Mouse (Mus musculus) c-Kit-positive CD71-positive TER-119-negative erythroid progenitor cells, embryonic 14.5 days (primary cell): ENCODE measurements around the gene Pskh1.

Source experiments
- DNase-seq: peaks from one replicate; pipeline ENCODE4 v3.0.0-alpha.2; 2013; ENCODE audit warnings: low read depth

Gene Pskh1

DNA sequence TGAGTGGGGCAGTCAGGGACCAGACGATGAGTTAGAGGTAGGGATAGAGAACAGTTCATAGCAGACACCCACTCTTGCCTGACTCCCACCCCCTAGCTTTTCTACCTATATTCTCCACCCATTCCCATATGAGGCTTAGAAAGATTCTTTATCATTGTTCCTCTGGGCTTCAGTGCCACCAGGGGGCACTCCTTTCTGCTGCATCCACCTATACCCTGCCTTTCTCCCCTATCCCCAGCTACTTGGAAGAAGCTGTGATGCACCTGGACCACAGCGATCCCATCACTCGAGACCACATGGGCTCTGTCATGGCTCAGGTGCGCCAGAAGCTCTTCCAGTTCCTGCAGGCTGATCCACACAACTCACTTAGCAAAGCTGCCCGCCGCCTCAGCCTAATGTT is 7.8 kb upstream of the Pskh1 start:
- no peak for DNase-seq

DNA sequence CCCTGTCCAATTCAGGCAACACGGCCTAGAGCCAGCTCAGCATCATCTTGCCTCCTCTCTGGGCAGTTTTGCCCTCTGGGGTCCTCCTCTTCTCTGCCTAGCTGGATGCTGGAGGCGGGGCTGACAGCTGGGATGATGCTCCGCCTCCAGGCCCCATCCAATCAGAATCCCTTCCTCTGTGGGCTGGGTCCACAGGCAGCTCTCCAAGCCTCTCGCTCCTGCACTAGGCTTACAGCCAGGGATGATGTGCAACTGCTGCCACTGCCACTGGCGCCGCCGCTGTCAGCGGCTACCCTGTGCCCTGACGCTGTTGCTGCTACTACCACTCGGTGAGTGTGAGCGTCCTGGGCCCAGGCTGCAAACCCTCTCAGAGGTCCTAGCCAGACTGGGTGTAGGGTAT is 6.9 kb upstream of the Pskh1 start, which contains the start of gene Nrn1l:
Gene Nrn1l, plus strand, starts transcription at position 229 of the 400 bp plus-strand sequence.
- DNase-seq = no peak

DNA sequence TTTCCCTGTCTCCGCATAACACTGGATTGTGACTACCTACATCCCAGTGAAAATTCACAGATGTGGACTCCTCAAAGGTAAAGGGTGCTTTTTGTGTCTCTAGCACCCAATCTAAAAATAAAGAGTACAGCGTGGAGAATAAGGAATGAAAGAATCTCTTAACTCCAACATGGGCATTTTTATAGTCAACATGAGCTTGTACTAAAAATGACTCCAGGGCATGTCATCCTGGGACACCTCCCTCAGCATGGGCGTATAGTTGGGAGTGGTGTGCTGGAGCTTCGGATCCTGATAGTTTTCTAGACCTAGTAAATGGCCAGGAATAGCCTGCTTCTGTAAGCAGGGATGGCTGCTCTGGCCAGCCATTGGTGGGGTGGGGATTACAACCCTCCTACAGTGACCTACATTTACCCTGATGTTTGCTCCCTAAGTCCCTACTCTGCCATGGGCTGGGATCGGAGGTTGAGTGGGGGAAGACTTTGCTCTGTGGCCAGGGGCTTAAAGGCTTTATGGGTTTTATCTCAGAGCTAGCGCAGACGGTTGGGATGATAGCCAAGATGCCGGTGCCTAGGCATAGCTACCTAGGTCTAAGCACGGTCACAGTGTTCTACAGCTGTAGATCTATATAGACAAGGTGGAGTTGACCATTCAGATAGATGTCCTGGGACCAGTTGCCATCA is 2.3 kb upstream of the Pskh1 start:
- DNase-seq = no peak

DNA sequence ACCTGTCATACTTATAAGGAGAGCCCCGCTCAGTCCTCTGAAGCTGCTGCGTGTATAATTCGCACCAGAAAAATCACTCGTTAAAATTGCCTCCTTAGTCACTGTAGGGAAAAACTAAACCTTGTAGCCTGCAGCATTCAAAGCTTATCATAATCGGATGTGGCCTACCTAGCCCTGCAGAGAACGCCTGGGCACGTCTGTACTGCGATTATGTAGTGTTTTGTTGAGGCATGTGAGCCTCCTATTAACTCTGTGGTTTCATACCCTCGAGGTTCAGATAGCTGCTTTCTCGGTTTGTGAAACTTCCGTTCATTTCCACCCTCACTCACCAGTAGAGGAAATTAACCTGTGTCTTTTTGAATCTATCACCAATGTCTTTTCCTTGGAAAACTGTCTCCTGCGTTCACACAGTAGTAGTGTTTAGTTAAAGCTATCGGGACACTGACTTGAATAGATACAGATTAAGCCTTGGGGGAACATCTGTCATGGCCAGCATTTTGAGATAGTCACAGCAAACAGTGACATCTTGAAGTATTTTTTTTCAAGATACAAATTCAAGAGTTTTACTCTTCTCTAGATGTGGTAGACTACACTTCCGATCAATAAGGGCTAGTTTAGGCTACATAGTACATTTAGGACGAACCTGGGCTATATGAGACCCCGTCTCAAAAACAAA is 838 bp downstream of the Pskh1 start:
- DNase-seq = peak; percentile 54

DNA sequence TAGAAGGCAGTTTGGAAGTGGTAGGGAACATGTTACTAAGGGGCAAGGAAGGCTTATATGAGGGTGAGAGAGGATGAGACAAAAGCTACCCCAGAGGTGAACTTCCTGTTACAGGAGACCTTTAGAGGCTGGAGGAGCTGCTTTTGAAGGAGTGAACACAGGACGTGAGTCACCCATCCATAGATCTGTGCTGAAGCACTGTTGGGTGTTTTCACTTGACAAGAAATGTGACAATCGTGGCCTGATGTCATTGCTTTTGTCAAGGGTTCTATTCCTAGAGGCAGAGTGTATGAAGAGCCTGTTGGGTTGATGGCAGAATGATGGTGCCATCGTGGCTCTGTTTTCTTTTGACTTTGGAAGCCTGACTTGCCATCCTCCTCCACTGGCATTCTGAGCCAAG is 19.1 kb downstream of the Pskh1 start:
- DNase-seq = no peak

DNA sequence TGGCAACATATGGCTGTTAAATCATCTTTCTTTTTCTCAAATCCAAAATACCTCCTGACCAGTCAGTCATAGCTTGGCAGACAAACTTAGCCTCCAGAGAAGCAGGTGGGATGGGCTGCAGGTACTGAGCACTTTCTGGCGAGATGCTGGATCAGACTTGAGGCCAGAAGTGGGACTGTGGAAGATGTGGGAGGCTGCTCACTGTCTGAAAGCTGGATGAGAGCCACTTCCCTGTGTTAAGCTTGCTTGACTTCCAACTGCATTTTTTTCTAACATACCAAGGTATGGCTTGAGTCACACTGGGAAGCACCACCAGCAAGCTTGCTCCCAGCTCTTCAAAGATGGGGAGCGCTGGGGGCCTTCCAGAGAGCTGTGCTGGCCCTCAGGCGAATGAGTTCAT is 24.9 kb downstream of the Pskh1 start:
- no peak for DNase-seq

DNA sequence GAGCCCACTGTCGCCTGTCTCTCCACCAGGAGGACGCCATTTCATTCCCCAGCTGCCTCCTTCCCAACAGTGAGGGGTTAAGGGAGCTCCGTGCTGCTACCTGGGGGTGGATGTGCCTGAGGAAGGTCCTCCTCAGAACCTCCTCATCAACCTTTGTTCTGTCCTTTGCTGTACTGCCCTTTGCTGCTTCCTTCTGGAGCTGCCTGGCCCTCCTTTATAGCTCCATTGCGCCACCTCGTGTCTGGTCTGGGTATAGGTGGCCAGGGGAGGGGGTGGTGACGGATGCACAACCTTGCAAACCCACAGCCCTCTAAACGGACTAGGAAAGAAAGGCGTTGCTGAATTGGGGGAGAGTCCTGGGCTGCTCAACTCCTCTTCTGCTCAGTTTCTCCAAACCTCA is 30.4 kb downstream of the Pskh1 start:
- peak; percentile 67 for DNase-seq

DNA sequence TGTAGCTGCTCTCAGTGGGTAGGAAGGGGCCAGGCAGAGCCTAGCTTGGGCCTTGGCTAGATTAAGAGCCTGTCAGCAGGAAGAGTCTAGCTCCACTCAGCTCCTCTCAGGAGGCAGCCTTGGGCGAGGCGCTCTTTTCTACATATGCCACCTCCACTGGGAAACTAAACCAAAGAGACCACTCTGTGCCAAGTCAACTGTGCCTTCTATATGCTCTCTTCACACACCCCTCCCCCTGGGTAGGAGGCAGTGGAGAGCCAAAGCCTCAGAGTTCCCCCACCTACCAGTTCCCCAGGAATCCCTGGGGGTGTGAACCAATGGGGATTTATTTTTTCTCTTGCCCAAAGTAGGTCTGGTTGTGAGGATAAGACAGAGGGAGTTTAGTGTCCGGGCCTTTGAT is 31.0 kb downstream of the Pskh1 start:
- DNase-seq = no peak

DNA sequence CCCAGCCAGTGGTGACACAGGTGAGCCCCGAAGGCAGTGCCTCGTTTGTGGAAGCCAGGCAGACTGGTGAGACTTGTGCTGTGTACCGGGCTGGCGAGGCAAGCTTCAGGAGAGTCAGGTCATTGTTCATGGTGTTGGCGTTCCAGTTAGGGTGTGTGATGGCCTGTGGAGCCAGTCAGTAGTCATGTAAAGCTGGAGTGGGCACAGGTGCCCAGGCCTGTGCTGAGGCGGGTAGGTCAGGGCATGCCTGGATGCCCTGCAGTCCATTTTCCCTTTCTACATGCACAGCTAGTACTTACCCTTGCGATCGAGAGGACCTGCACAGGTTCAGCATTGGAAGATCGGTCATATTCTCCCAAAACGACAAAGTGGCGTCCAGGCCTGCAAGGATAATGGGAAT is 32.3 kb downstream of the Pskh1 start:
- no peak for DNase-seq

DNA sequence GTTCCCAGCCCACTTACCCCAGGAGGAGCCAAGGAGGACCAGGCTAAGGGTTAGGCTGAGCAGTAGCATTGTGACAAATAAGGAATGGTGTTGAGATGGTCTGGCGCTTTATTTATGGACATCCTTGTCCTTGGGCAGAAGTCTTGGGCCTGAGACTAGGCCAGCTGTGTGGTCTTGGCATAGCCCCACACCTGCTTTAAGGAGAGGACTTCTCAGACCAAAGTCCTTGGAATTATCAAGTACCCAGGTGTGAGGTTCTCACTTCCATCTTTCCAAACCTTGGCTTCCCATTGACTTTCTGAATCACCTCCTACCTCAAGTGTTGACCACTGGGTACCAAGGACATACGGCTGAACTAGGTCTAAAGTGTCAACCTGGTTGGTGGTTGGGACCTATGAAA is 33.5 kb downstream of the Pskh1 start, which contains the start of gene Ctrl:
Gene Ctrl, minus strand, starts transcription at position 101 of the 400 bp plus-strand sequence.
- no peak for DNase-seq

DNA sequence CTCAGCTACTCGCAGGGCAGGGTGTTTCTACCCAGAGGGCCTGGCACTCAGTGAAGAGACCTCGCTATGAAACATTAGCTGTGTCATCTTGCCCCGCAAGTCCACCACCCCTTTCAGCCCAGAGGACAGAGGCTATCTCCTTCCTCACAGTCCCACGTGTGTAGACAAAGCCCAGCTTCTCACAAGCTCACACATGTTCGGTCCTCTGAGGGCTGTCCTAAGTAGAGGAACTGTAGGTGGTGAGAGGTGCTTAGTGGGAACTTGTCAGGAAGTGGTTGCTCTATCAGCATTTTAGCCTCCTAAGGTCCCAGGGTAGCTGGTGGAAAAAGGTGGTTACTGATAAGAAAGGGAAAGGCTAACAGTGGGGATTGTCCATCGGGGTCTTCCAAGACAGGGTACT is 34.9 kb downstream of the Pskh1 start:
- DNase-seq = peak; percentile 20

DNA sequence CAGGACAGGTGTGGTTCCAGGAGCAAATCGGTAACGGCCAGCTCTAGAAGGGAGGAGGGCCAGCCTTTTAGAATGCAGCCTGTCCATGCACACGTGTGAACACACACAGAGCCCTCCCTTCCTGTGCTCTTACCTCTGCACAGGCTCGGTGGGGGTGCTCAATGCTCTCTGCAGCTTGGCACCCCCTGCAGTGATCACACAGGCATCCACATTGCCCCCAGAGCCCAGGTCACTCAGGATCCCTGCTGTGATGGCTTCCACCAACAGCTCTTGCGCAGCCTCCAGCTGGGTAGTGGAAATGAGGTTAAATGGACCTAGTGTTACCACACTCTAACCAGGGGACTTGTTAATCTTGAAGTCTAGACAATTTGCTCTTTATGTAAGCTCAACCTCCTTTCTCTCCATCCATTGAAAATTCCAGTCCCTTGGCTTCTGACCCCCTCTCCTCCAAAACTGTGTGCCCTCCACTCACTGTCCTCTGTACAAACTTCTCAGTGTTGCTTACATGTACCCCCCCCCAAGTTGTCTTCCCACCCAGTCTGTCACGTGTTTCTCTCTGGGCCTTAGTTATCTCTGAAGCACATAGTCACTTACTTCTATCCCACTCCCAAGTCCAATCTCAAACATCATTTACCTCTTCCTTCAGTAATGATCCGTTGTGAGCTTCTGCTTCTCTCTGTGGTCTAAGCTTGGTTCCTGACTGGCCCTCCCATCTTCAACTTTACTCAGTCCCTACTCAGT is 35.8 kb downstream of the Pskh1 start:
- peak; percentile 15 for DNase-seq

DNA sequence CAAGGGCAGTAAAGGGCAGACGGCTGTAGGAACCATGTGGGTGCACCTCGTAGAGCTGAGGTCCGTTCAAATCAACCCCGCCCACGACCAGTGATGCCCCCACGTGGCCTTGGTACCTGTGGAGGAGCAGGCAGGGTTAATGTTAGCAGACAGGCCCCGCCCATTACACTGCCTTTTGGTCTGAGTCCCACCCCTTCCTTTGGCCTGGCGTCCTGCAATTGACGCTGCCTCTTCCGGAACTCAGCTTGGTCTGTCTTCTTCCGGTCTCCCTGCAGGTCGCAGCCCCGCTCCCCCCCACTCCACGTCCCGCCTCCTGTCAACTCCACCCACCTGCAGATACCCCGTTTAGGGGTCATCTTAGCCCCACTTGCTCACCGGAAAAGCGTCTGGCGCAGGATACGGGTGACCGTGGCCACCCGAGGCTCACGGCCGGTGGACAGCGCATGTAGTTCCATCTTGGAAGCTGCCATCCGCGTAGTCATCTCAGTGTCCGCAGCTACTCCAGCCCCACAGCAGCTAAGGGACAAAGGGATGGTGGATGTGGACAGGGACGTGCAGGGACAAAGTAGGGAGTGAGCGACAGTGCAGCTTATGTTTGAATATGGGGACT is 36.7 kb downstream of the Pskh1 start:
- DNase-seq = peak; percentile 75

DNA sequence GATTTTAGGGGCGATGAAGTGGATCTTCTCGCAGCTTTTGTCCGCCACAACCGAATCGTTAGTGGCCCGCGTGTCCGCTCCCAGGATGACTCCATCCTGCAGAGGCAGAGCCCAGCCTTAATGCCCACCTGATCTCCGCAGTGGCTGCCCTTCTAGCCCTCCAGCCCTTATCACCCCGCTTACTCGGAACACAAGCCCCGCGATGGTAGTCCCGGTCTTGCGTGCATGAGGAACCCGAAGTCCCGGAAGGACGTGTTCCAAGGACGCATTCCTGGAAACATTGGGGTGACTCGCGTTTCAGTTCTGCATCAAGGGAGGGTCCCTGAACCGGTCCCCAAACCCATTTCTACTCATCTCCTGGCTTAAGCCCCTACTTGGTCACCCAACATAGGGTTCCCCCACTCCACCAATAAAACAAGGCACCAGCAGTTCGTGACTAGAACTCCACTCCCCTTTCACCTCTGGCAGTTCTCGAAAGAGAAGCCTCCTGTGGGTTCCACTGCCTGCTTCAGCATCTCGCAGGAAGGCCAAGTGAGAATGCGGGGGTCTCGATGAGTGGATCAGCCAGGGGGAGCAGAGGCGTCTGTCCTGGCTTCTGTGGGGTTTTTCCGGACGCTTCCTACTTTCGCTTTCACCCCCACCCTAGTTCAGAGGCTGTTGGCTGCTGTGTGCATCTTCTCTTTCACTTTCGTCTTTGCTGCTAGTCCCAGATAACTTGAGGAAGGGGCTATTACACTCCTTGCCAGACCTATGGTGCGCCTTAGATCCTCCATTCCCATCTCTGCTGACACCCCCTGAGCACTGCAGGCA is 37.5 kb downstream of the Pskh1 start:
- peak; percentile 44 for DNase-seq

DNA sequence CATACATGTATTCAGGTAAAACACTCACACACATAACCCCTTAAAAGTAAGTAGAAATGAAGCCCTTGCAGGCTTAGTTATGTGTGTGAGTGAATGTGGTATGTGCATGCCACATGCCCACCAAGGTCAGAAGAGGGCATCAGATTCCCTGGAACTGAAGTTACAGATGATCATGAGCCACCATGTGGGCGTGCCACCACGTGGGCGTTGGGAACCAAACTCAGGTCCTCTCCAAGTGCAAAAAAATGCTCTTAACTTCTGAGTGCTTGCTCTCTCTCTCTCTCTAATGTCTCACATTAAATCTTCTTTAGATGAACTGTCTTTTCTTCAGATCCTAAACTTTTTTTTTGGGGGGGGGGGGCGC is 38.0 kb downstream of the Pskh1 start, which contains the start of gene Psmb10:
Gene Psmb10, minus strand, starts transcription at position 139 of the 364 bp plus-strand sequence.
- DNase-seq = peak; percentile 67

DNA sequence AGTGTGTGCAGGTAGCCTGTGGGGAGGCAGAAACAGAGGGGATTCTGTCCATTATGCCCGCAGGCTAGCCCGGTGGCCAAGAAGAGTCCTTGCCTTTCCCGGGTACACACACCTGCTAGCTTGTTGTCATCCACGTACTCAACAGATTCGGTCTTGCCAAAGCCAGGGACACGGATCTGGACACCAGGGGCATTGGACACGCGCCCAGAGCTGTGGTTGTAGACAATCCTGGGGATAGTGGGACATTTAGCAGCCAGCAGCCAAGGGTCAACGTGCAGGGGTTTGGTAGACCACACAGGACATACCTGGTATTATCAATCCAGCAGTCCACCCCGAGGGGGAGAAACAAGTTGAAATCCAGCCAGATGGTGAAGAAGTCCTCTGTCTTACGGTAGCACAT is 41.8 kb downstream of the Pskh1 start:
- DNase-seq = no peak

DNA sequence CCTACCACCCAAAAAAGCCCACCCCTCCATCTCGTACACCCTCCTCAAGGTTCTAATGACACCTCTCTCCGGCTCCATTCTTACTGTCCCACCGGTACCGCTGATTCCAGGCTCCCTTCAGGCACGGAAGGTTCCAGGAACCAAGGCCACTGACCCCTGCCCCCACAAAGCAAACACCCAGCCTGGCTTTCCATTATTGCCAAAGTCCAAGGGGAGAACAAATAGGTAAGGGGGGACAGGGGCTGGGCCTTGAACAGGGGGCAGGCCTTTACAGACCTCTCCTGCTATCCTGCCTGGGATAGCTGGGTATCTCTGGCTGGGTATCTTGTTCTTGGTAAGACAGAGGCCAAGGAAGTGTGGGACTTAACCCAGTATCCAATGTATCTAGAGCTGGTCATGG is 42.3 kb downstream of the Pskh1 start:
- DNase-seq = no peak

DNA sequence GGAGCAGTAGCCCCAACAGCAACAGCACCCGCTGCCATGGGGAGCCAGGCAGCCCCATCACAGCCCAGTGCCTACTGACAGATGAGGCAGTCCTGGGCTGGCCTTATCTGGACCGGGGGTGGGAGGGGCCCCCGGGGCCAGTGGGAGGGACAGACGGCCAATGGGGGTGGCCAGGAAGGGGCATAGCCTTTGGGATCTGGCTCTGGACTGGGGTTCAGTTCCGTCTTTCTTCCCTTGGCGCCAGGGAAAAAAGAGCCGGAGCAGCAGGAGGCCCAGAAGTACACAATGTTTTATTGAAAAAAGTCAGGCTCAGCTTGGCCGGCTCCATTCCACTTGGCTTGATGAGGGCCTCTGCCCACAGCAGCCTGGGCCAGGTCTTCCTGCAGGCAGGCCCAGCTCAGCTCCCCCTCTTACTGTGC is 43.1 kb downstream of the Pskh1 start, which contains the start of gene Lcat:
Gene Lcat, minus strand, starts transcription at position 62 of the 419 bp plus-strand sequence.
- DNase-seq = no peak

DNA sequence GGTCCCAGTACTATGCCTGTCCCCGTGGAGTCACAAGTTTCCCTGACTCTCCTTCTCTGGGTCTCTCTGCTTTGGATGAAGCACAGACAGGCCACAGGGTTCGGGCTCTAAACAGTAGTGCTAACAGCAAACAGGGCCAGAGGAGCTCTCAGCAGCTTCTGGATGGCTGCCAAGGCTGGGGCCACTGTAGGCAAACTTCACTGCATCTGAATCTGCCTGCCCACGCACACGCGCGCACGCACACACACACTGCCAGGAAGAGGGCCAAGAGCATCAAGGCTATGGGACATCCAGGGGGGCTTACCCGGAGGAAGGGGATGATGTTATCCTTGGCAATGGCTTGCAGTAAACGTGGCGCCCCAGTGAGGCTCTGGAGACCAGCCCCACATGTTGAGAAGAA is 49.1 kb downstream of the Pskh1 start:
- DNase-seq = no peak

DNA sequence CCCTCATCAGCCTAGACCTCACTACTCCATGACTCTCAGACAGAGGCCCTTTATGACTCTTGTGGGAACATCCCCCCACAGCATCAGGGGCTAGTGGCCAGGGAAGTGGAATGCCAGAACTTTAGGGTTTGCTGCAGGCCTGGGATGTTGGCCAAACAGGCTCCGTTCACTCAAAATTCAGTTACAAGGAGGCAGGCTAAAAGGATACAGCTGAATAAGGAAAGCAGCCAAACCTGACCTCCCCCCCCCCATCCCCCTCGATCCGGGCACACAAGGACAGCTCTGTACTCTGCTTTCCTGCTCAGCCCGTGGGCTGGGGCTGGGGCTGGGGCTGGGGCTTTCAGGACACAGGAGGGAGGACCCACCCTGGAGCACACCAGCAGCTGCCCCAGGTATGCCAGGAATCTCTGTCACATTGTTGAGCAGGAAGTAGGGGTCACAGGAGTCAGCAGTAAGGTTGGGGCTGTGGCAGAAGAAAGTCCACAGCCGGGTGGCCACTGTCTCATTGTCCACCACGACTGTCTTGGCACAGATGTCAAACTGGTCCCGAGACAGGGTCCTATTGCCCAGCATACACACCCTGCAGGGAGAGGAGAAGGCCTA is 50.9 kb downstream of the Pskh1 start:
- DNase-seq = no peak

DNA sequence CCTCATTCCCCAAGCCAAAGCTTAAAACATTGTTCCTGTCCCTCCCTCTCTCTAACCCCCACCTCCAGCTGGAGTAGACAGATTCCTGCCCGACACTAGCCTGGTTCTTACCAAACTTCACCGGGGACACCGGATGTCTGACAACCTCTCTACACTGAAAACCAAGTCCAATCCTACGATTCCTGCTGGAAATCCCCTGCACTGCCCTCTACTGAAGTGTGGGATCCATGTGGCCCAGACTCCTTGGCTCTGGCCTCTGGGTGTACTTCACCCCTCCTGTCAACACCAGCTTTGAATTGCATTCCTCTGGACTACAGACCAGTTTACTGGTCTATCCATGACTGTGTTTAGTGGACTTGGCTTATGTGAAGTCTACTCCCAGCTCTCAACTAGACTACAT is 56.3 kb downstream of the Pskh1 start:
- DNase-seq = no peak
